Mouse (Mus musculus): Measurements from ENCODE around the gene Car5a. TPM values are rescaled to one million over a fixed set of nuclear protein-coding genes. Genes with fewer than 3 reads are reported as not detected.

The Car5a gene
- polyA plus RNA-seq, 1 experiment from 2014 or later, result not detected

GRCm38 (mm10) chr8:121932026-121932667 is 12.6 kb downstream of the Car5a start:
- no peak overlapping the region for H3K4me2 ChIP-seq
- H3K9me3 ChIP-seq (replicated peaks), result no peaks in the 10 kb centered on the region
- no peak overlapping the region for H3K4me3 ChIP-seq
- no peak overlapping the region for H3K27ac ChIP-seq
- H3K27me3 ChIP-seq, result no peaks in the 10 kb centered on the region
- 59% methylated on average over 12 of the region's 12 CpGs for WGBS
- H3K9ac ChIP-seq, result no peak overlapping the region
- no peak for ATAC-seq (replicated peaks; ENCODE audit: insufficient number of reproducible peaks, insufficient read depth, low FRiP score, low read depth)
- H3K4me1 ChIP-seq (replicated peaks), result peaks cover 11% of the 10 kb centered on the region
- no peaks in the 10 kb centered on the region for H3K36me3 ChIP-seq

- Histone ChIP-seq H3K4me3 (no peak overlapping the region), H3K4me1 (replicated peaks) (peaks cover 11% of the 10 kb centered on the region), H3K4me2 (no peak overlapping the region), H3K9ac (no peak overlapping the region), H3K27me3 (no peaks in the 10 kb centered on the region), H3K36me3 (no peaks in the 10 kb centered on the region), H3K27ac (no peak overlapping the region), H3K9me3 (replicated peaks) (no peaks in the 10 kb centered on the region)
- no peak for ATAC-seq (replicated peaks; ENCODE audit: insufficient number of reproducible peaks, insufficient read depth, low FRiP score, low read depth)
- 79% methylated on average over 7 of the region's 7 CpGs for WGBS
These were observed 13.1 kb downstream of the Car5a start for GRCm38 (mm10) chr8:121931571-121931970.

GRCm38 (mm10) chr8:121930047-121930446 is 14.7 kb downstream of the Car5a start:
- H3K9me3 ChIP-seq (replicated peaks), result no peaks in the 10 kb centered on the region
- H3K36me3 ChIP-seq, result no peaks in the 10 kb centered on the region
- ATAC-seq (replicated peaks; ENCODE audit: insufficient number of reproducible peaks, insufficient read depth, low FRiP score, low read depth), result no peak
- no peak overlapping the region for H3K9ac ChIP-seq
- no peak overlapping the region for H3K27ac ChIP-seq
- no peaks in the 10 kb centered on the region for H3K27me3 ChIP-seq
- H3K4me3 ChIP-seq, result no peak overlapping the region
- no peak overlapping the region for H3K4me2 ChIP-seq
- WGBS, result 80% methylated on average over 4 of the region's 4 CpGs
- H3K4me1 ChIP-seq (replicated peaks), result peaks cover 7% of the 10 kb centered on the region

GRCm38 (mm10) chr8:121927316-121927715 is 17.4 kb downstream of the Car5a start:
- H3K4me3 ChIP-seq, result no peak overlapping the region
- no peak overlapping the region for H3K9ac ChIP-seq
- no peaks in the 10 kb centered on the region for H3K36me3 ChIP-seq
- no peaks in the 10 kb centered on the region for H3K9me3 ChIP-seq (replicated peaks)
- H3K27me3 ChIP-seq, result no peaks in the 10 kb centered on the region
- 0 out of 2 replicates have a peak, but pooled peaks have one; percentile 51 for ATAC-seq (replicated peaks; ENCODE audit: insufficient number of reproducible peaks, insufficient read depth, low FRiP score, low read depth)
- no peak overlapping the region for H3K4me2 ChIP-seq
- 0 out of 2 replicates have a peak, but pooled peaks cover under 1% of the 10 kb centered on the region for H3K4me1 ChIP-seq (replicated peaks)
- H3K27ac ChIP-seq, result no peak overlapping the region
- WGBS, result 31% methylated on average over 8 of the region's 8 CpGs

GRCm38 (mm10) chr8:121926266-121926665 is 18.4 kb downstream of the Car5a start:
- H3K9me3 ChIP-seq (replicated peaks), result no peaks in the 10 kb centered on the region
- H3K9ac ChIP-seq, result no peak overlapping the region
- ATAC-seq (replicated peaks; ENCODE audit: insufficient number of reproducible peaks, insufficient read depth, low FRiP score, low read depth), result no peak
- H3K4me2 ChIP-seq, result no peak overlapping the region
- H3K27ac ChIP-seq, result no peak overlapping the region
- 59% methylated on average over 8 of the region's 8 CpGs for WGBS
- no peaks in the 10 kb centered on the region for H3K27me3 ChIP-seq
- H3K36me3 ChIP-seq, result no peaks in the 10 kb centered on the region
- peaks cover 11% of the 10 kb centered on the region; the same call in 1 of the 2 replicates for H3K4me1 ChIP-seq (replicated peaks)
- H3K4me3 ChIP-seq, result no peak overlapping the region

GRCm38 (mm10) chr8:121925624-121926023 is 19.1 kb downstream of the Car5a start:
- 29% methylated on average over 10 of the region's 10 CpGs for WGBS
- no peaks in the 10 kb centered on the region for H3K27me3 ChIP-seq
- no peaks in the 10 kb centered on the region for H3K36me3 ChIP-seq
- no peak for ATAC-seq (replicated peaks; ENCODE audit: insufficient number of reproducible peaks, insufficient read depth, low FRiP score, low read depth)
- no peak overlapping the region for H3K9ac ChIP-seq
- H3K9me3 ChIP-seq (replicated peaks), result no peaks in the 10 kb centered on the region
- H3K4me3 ChIP-seq, result no peak overlapping the region
- no peak overlapping the region for H3K4me2 ChIP-seq
- peaks cover 12% of the 10 kb centered on the region; the same call in 1 of the 2 replicates for H3K4me1 ChIP-seq (replicated peaks)
- H3K27ac ChIP-seq, result no peak overlapping the region

- Histone ChIP-seq H3K4me2 (no peak overlapping the region), H3K27ac (no peak overlapping the region), H3K36me3 (no peaks in the 10 kb centered on the region), H3K4me1 (replicated peaks) (peaks cover 12% of the 10 kb centered on the region; the same call in 1 of the 2 replicates), H3K9ac (no peak overlapping the region), H3K9me3 (replicated peaks) (no peaks in the 10 kb centered on the region), H3K4me3 (no peak overlapping the region), H3K27me3 (no peaks in the 10 kb centered on the region)
- ATAC-seq (replicated peaks; ENCODE audit: insufficient number of reproducible peaks, insufficient read depth, low FRiP score, low read depth), result no peak
- 70% methylated on average over 5 of the region's 5 CpGs for WGBS
These were observed 20.0 kb downstream of the Car5a start for GRCm38 (mm10) chr8:121924681-121925080.

- Histone ChIP-seq H3K27me3 (no peaks in the 10 kb centered on the region), H3K4me2 (no peak overlapping the region), H3K27ac (peak overlapping the region; percentile 31; the same call in 1 of the 2 replicates), H3K36me3 (no peaks in the 10 kb centered on the region), H3K4me3 (no peak overlapping the region), H3K4me1 (replicated peaks) (peaks cover 12% of the 10 kb centered on the region; the same call in 1 of the 2 replicates), H3K9me3 (replicated peaks) (no peaks in the 10 kb centered on the region), H3K9ac (no peak overlapping the region)
- WGBS, result 47% methylated on average over 8 of the region's 8 CpGs
- peak; percentile 85 for ATAC-seq (replicated peaks; ENCODE audit: insufficient number of reproducible peaks, insufficient read depth, low FRiP score, low read depth)
These were observed 22.6 kb downstream of the Car5a start for GRCm38 (mm10) chr8:121922101-121922500.

GRCm38 (mm10) chr8:121921582-121921981 is 23.1 kb downstream of the Car5a start:
- H3K4me2 ChIP-seq, result no peak overlapping the region
- ATAC-seq (replicated peaks; ENCODE audit: insufficient number of reproducible peaks, insufficient read depth, low FRiP score, low read depth), result no peak

GRCm38 (mm10) chr8:121919731-121920130 is 25.0 kb downstream of the Car5a start:
- no peak overlapping the region for H3K9ac ChIP-seq
- no peaks in the 10 kb centered on the region for H3K36me3 ChIP-seq
- H3K9me3 ChIP-seq (replicated peaks), result no peaks in the 10 kb centered on the region
- no peak overlapping the region for H3K4me2 ChIP-seq
- no peak for ATAC-seq (replicated peaks; ENCODE audit: insufficient number of reproducible peaks, insufficient read depth, low FRiP score, low read depth)
- H3K27me3 ChIP-seq, result peaks cover 2% of the 10 kb centered on the region; the same call in 1 of the 2 replicates
- no peak overlapping the region for H3K27ac ChIP-seq
- H3K4me3 ChIP-seq, result no peak overlapping the region
- 41% methylated on average over 3 of the region's 3 CpGs for WGBS
- peaks cover 12% of the 10 kb centered on the region; the same call in 1 of the 2 replicates for H3K4me1 ChIP-seq (replicated peaks)

More at GRCm38 (mm10) chr8:121921582-121921981, 23.1 kb downstream of the Car5a start:
- Histone ChIP-seq H3K4me1 (replicated peaks) (peaks cover 12% of the 10 kb centered on the region; the same call in 1 of the 2 replicates), H3K9ac (no peak overlapping the region), H3K4me3 (no peak overlapping the region), H3K27me3 (no peaks in the 10 kb centered on the region), H3K36me3 (no peaks in the 10 kb centered on the region), H3K9me3 (replicated peaks) (no peaks in the 10 kb centered on the region), H3K27ac (no peak overlapping the region)
- 72% methylated on average over 8 of the region's 8 CpGs for WGBS

- no peaks in the 10 kb centered on the region for H3K36me3 ChIP-seq
- H3K27me3 ChIP-seq, result peaks cover 3% of the 10 kb centered on the region; the same call in 1 of the 2 replicates
- H3K27ac ChIP-seq, result no peak overlapping the region
- no peak overlapping the region for H3K4me3 ChIP-seq
- H3K9me3 ChIP-seq (replicated peaks), result no peaks in the 10 kb centered on the region
- H3K4me2 ChIP-seq, result no peak overlapping the region
- WGBS, result 51% methylated on average over 4 of the region's 4 CpGs
- H3K9ac ChIP-seq, result no peak overlapping the region
- H3K4me1 ChIP-seq (replicated peaks), result peaks cover 12% of the 10 kb centered on the region; the same call in 1 of the 2 replicates
- ATAC-seq (replicated peaks; ENCODE audit: insufficient number of reproducible peaks, insufficient read depth, low FRiP score, low read depth), result no peak
These were observed 25.5 kb downstream of the Car5a start for GRCm38 (mm10) chr8:121919158-121919557.

GRCm38 (mm10) chr8:121913378-121913777 is 31.3 kb downstream of the Car5a start:
- Histone ChIP-seq H3K4me2 (no peak overlapping the region), H3K4me1 (replicated peaks) (peaks cover 8% of the 10 kb centered on the region), H3K27me3 (peaks cover 3% of the 10 kb centered on the region; the same call in 1 of the 2 replicates), H3K4me3 (no peak overlapping the region), H3K36me3 (no peaks in the 10 kb centered on the region), H3K27ac (no peak overlapping the region), H3K9me3 (replicated peaks) (no peaks in the 10 kb centered on the region), H3K9ac (no peak overlapping the region)
- ATAC-seq (replicated peaks; ENCODE audit: insufficient number of reproducible peaks, insufficient read depth, low FRiP score, low read depth), result no peak
- 72% methylated on average over 8 of the region's 8 CpGs for WGBS

Data from heart, embryonic 15.5 days (tissue).